Mouse (Mus musculus): Measurements from ENCODE around the gene Usp12. TPM values are rescaled to one million over a fixed set of nuclear protein-coding genes. Genes with fewer than 3 reads are reported as not detected.

Gene Usp12
- total and polyA plus RNA-seq, 3 experiments = 9.1 to 27.7 (median 24.1) TPM

GRCm38 (mm10) chr5:146765791-146766190 lies 29.0 kb downstream of the Usp12 start:
- Histone ChIP-seq H3K27me3 (ENCODE audit: insufficient read depth, low read length) (no peaks in the 10 kb centered on the region), H3K4me1 (ENCODE audit: insufficient read depth, low read depth, low read length) (peaks cover 9% of the 10 kb centered on the region; the same call in 1 of the 2 replicates), H3K36me3 (replicated peaks) (peaks cover 86% of the 10 kb centered on the region), H3K9me3 (replicated peaks) (no peaks in the 10 kb centered on the region), H3K4me3 (ENCODE audit: low read depth, low read length) (no peak overlapping the region)
- no peak for DNase-seq (ENCODE audit: low spot score)
- no peak for ATAC-seq (ENCODE audit: extremely low read depth, insufficient number of reproducible peaks, low FRiP score, poor library complexity, severe bottlenecking)
- TF ChIP-seq POLR2AphosphoS5 (IDR thresholded peaks at IDR 0.05; ENCODE audit: insufficient replicate concordance, low read depth, low read length) (no peak), CTCF (IDR thresholded peaks at IDR 0.05; ENCODE audit: low read depth, low read length) (no peak)

GRCm38 (mm10) chr5:146759159-146759558 lies 35.6 kb downstream of the Usp12 start:
- peaks cover 87% of the 10 kb centered on the region for H3K36me3 ChIP-seq (replicated peaks)
- DNase-seq (ENCODE audit: low spot score) (no peak), ATAC-seq (ENCODE audit: extremely low read depth, insufficient number of reproducible peaks, low FRiP score, poor library complexity, severe bottlenecking) (no peak)
- no peak overlapping the region; the same call in 1 of the 2 replicates for H3K4me3 ChIP-seq (ENCODE audit: low read depth, low read length)
- peaks cover 3% of the 10 kb centered on the region; the same call in 1 of the 2 replicates for H3K4me1 ChIP-seq (ENCODE audit: insufficient read depth, low read depth, low read length)
- no peaks in the 10 kb centered on the region for H3K9me3 ChIP-seq (replicated peaks)
- H3K27me3 ChIP-seq (ENCODE audit: insufficient read depth, low read length) = no peaks in the 10 kb centered on the region
- TF ChIP-seq POLR2AphosphoS5 (IDR thresholded peaks at IDR 0.05; ENCODE audit: insufficient replicate concordance, low read depth, low read length) (no peak), TAL1 (conservative IDR thresholded peaks at IDR 0.05; ENCODE audit: low read depth, low read length) (no peak), GATA1 (IDR thresholded peaks at IDR 0.05; ENCODE audit: borderline replicate concordance, low read length) (no peak), CTCF (IDR thresholded peaks at IDR 0.05; ENCODE audit: low read depth, low read length) (no peak), GATA2 (IDR thresholded peaks at IDR 0.05; ENCODE audit: borderline replicate concordance, low read depth, low read length) (no peak)

- no peaks in the 10 kb centered on the region for H3K27me3 ChIP-seq (ENCODE audit: insufficient read depth, low read length)
- H3K36me3 ChIP-seq (replicated peaks) = peaks cover 87% of the 10 kb centered on the region
- ATAC-seq (ENCODE audit: extremely low read depth, insufficient number of reproducible peaks, low FRiP score, poor library complexity, severe bottlenecking) (no peak), DNase-seq (ENCODE audit: low spot score) (no peak)
- H3K4me3 ChIP-seq (ENCODE audit: low read depth, low read length) = no peak overlapping the region
- H3K4me1 ChIP-seq (ENCODE audit: insufficient read depth, low read depth, low read length) = peaks cover 3% of the 10 kb centered on the region; the same call in 1 of the 2 replicates
- TF ChIP-seq GATA2 (IDR thresholded peaks at IDR 0.05; ENCODE audit: borderline replicate concordance, low read depth, low read length) (no peak), GATA1 (IDR thresholded peaks at IDR 0.05; ENCODE audit: borderline replicate concordance, low read length) (no peak), POLR2AphosphoS5 (IDR thresholded peaks at IDR 0.05; ENCODE audit: insufficient replicate concordance, low read depth, low read length) (no peak), CTCF (IDR thresholded peaks at IDR 0.05; ENCODE audit: low read depth, low read length) (no peak), TAL1 (conservative IDR thresholded peaks at IDR 0.05; ENCODE audit: low read depth, low read length) (no peak)
- H3K9me3 ChIP-seq (replicated peaks) = no peaks in the 10 kb centered on the region
These were observed 36.9 kb downstream of the Usp12 start for GRCm38 (mm10) chr5:146757921-146758320.

- no peaks in the 10 kb centered on the region for H3K9me3 ChIP-seq (replicated peaks)
- TF ChIP-seq POLR2AphosphoS5 (IDR thresholded peaks at IDR 0.05; ENCODE audit: insufficient replicate concordance, low read depth, low read length) (no peak), GATA1 (IDR thresholded peaks at IDR 0.05; ENCODE audit: borderline replicate concordance, low read length) (no peak), GATA2 (IDR thresholded peaks at IDR 0.05; ENCODE audit: borderline replicate concordance, low read depth, low read length) (no peak), CTCF (IDR thresholded peaks at IDR 0.05; ENCODE audit: low read depth, low read length) (no peak), TAL1 (conservative IDR thresholded peaks at IDR 0.05; ENCODE audit: low read depth, low read length) (no peak)
- DNase-seq (ENCODE audit: low spot score) = no peak
- no peak overlapping the region for H3K4me3 ChIP-seq (ENCODE audit: low read depth, low read length)
- peaks cover 85% of the 10 kb centered on the region for H3K36me3 ChIP-seq (replicated peaks)
- ATAC-seq (ENCODE audit: extremely low read depth, insufficient number of reproducible peaks, low FRiP score, poor library complexity, severe bottlenecking) = no peak
- no peaks in the 10 kb centered on the region for H3K27me3 ChIP-seq (ENCODE audit: insufficient read depth, low read length)
- H3K4me1 ChIP-seq (ENCODE audit: insufficient read depth, low read depth, low read length) = peaks cover 3% of the 10 kb centered on the region; the same call in 1 of the 2 replicates
These were observed 37.5 kb downstream of the Usp12 start for GRCm38 (mm10) chr5:146757316-146757715.

GRCm38 (mm10) chr5:146753181-146753580 lies 41.6 kb downstream of the Usp12 start:
- peaks cover 95% of the 10 kb centered on the region for H3K36me3 ChIP-seq (replicated peaks)
- H3K4me1 ChIP-seq (ENCODE audit: insufficient read depth, low read depth, low read length) = peaks cover 15% of the 10 kb centered on the region
- no peaks in the 10 kb centered on the region for H3K27me3 ChIP-seq (ENCODE audit: insufficient read depth, low read length)
- DNase-seq (ENCODE audit: low spot score) (no peak), ATAC-seq (ENCODE audit: extremely low read depth, insufficient number of reproducible peaks, low FRiP score, poor library complexity, severe bottlenecking) (no peak)
- H3K9me3 ChIP-seq (replicated peaks) = no peaks in the 10 kb centered on the region
- no peak overlapping the region for H3K4me3 ChIP-seq (ENCODE audit: low read depth, low read length)
- TF ChIP-seq GATA1 (IDR thresholded peaks at IDR 0.05; ENCODE audit: borderline replicate concordance, low read length) (no peak), GATA2 (IDR thresholded peaks at IDR 0.05; ENCODE audit: borderline replicate concordance, low read depth, low read length) (no peak), TAL1 (conservative IDR thresholded peaks at IDR 0.05; ENCODE audit: low read depth, low read length) (no peak)

- TF ChIP-seq TAL1 (conservative IDR thresholded peaks at IDR 0.05; ENCODE audit: low read depth, low read length) (no peak), GATA1 (IDR thresholded peaks at IDR 0.05; ENCODE audit: borderline replicate concordance, low read length) (no peak), GATA2 (IDR thresholded peaks at IDR 0.05; ENCODE audit: borderline replicate concordance, low read depth, low read length) (no peak), CTCF (IDR thresholded peaks at IDR 0.05; ENCODE audit: low read depth, low read length) (no peak), POLR2AphosphoS5 (IDR thresholded peaks at IDR 0.05; ENCODE audit: insufficient replicate concordance, low read depth, low read length) (no peak)
- no peak for ATAC-seq (ENCODE audit: extremely low read depth, insufficient number of reproducible peaks, low FRiP score, poor library complexity, severe bottlenecking)
- peaks cover 75% of the 10 kb centered on the region for H3K36me3 ChIP-seq (replicated peaks)
These were observed 43.8 kb downstream of the Usp12 start for GRCm38 (mm10) chr5:146750958-146751357.

GRCm38 (mm10) chr5:146750273-146750672 lies 44.5 kb downstream of the Usp12 start:
- Histone ChIP-seq H3K4me1 (ENCODE audit: insufficient read depth, low read depth, low read length) (peaks cover 12% of the 10 kb centered on the region), H3K36me3 (replicated peaks) (peaks cover 68% of the 10 kb centered on the region), H3K27me3 (ENCODE audit: insufficient read depth, low read length) (no peaks in the 10 kb centered on the region), H3K9me3 (replicated peaks) (no peaks in the 10 kb centered on the region), H3K4me3 (ENCODE audit: low read depth, low read length) (no peak overlapping the region)
- ATAC-seq (ENCODE audit: extremely low read depth, insufficient number of reproducible peaks, low FRiP score, poor library complexity, severe bottlenecking) = no peak
- no peak for TF ChIP-seq GATA2 (IDR thresholded peaks at IDR 0.05; ENCODE audit: borderline replicate concordance, low read depth, low read length)
- TF ChIP-seq GATA1 (IDR thresholded peaks at IDR 0.05; ENCODE audit: borderline replicate concordance, low read length) = no peak
- no peak for DNase-seq (ENCODE audit: low spot score)

More at GRCm38 (mm10) chr5:146750958-146751357, 43.8 kb downstream of the Usp12 start:
- H3K4me1 ChIP-seq (ENCODE audit: insufficient read depth, low read depth, low read length) = peaks cover 12% of the 10 kb centered on the region
- no peak overlapping the region for H3K4me3 ChIP-seq (ENCODE audit: low read depth, low read length)
- no peak for DNase-seq (ENCODE audit: low spot score)
- H3K9me3 ChIP-seq (replicated peaks) = no peaks in the 10 kb centered on the region
- H3K27me3 ChIP-seq (ENCODE audit: insufficient read depth, low read length) = no peaks in the 10 kb centered on the region

Measured in G1E (cell line).